Mouse (Mus musculus) thymus, postnatal 36 days (tissue): ENCODE measurements around the gene Col6a4.

ENCODE experiments used
- DNase-seq, 2 experiments: peaks; one replicate each; pipeline ENCODE4 v3.0.0; 2022; ENCODE audit warnings: mixed read lengths in 2 of 2

The Col6a4 gene

DNA sequence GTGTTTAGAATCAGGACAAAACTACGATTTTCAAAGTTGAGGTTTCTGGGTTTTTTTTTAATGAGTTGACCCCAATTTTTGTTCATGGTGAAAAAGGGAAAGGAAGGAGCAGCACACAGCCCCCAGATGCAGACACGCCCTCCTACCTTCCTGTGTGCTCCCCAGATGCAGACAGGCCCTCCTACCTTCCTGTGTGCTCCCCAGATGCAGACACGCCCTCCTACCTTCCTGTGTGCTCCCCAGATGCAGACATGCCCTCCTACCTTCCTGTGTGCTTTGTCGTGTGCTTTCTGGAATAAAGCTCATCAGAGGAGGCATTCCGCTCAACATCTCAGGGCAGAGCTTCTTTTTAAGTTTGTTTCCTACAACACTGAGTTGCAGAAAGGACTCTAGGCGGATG is 24.9 kb downstream of the Col6a4 start:
- peak in 1 of 2 experiments; percentile 14 for DNase-seq

DNA sequence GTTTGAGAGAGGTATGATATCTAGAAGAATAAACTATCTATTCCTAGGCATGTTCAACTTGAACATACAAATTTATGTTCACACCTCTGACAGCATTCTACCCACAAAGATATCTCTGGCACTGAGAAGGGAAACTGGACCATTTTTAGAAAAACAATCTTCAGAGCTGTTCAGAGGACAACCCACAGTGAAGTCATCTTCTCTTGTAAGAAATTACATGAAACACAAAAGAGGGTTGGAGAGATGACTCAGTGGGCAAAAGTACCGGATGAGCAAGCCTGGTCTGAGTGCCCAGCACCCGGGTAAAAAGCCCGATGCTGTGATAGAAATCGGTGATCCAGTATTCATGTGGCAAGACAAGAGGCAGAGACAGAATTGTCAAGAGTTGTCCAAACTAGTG is 43.1 kb downstream of the Col6a4 start:
- no peak for DNase-seq

DNA sequence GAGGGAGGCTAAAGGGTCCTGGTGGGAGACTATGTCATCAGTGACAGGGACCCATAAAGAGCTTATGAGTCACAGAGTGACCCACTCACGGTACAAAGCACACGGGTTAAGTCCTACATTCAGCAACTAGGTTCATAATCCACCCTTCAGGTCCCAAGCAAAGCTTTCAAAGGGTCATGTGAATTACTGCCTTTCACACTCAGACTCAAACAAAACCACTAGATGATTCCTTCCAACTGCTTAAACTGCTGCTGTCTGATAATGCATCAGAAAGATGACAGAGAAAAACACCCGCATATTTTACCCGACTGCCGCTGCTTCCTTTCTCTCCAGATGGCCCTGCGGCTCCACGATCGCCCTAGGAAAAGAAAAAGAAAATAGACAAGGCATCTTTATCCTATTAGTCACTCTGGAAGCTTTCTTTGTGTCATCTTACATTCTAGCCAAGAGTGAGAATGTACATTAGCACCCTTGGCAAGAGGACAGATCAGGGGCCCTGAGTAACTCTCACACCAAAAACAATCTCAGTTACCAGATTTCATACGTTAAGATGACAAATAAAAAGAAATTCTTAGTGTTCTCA is 52.6 kb downstream of the Col6a4 start:
- DNase-seq: no peak

DNA sequence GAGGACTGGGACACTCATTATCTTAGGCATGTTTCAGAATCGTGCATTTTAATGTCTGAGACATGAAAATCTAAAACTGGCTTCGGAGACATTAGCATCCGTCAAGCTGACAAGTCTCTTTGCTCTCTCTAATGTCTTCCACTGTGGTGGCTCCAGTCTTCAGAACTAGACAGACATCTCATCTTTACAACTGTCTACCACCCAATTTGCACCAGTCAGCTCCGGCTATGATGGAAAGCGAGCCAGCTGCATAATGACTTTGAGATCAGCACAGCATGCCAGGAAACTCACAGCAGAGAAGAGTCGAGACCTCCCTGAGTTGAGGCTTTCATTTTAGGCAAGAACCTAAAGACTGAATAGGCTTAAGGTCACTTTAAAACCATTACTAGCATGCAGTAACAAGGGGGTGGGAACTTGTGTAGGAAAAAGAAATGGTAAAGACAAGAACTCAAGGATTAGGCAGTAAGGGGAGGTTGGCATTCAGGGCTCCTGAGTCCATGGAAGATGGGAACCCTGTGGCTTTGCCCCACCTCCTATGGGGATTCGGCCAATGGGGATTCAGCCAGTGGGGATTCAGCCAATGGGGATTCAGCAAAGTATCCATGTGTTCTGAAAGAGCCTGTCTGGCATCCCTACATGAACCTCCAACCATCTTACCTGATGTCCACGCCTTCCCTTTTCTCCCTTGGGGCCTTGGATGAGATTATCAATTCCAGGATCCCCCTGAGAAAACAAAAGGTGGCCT is 56.5 kb downstream of the Col6a4 start:
- no peak for DNase-seq

DNA sequence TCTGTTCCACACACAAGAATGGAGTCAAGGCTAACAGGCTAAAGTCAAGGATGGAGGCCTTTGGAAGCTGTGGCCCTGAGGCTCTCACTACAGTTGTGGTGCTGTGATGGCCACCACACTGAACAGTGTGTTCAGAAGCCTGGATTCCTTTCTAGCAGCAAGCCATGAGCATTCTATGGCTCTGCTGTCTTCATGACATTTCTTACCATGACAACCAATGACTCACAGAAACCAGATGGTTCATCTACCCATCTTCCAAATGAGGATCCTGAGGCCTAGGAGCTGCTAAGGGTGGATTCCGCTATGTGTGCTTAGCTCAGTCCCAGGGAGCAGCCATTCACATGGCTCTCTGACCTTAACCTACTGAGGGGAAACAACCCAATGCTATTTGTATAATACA is 57.3 kb downstream of the Col6a4 start:
- DNase-seq: no peak

DNA sequence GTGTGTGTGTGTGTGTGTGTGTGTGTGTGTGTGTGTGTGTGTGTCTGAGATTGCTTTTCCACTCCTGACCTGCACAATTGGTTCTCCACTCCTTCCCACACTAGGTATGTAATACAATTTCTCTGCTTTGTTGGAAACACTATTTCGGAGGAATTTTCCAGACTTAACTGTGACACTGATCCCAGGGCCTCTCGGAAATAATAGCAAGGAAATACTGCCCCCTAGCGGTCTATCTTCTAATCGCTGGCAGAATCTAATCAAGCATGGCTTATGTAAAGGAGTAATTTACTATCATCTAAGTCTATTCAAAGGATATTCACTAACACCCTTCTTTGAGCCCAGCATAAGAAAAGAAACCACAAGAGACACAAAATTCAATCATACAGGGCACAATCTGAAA is 57.7 kb downstream of the Col6a4 start:
- DNase-seq: no peak

DNA sequence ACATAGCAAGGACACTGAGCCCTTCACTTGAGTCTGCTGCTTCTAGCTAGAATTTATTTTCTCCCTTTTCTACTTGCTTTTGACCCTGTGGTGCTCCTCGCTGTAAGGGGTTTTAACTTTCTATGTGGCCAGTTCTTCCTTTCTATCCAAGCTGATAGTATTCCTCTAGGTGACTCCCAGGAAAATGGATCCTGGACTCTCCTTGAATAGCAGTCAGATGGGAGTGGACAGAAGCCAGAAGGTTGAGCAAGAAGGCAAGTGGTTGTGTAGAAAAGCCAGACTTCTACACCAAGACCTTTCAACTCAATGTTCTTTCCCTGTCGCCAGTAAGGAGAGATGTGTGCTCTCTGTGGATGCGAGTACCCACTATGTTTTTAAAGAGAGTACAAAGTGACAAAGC is 80.9 kb downstream of the Col6a4 start:
- DNase-seq: no peak

DNA sequence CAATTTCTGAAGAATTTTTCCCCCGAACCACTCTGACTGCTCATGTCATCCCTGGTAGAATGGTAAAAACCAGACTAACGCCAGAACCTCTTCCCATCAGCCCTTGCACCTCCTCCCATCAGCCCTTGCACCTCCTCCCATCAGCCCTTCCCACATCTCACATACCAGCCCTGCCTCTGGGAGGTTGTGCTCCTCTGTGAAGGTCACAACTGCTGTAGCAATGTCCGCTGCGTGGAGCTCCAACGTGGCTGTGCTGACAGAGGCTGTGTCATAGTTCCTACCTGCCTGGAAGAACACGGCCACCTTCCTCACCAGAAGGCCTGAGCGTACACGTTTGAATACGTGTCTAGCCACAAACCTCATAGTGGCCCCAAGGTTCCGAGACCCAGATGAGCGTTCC is 83.4 kb downstream of the Col6a4 start:
- DNase-seq: no peak

DNA sequence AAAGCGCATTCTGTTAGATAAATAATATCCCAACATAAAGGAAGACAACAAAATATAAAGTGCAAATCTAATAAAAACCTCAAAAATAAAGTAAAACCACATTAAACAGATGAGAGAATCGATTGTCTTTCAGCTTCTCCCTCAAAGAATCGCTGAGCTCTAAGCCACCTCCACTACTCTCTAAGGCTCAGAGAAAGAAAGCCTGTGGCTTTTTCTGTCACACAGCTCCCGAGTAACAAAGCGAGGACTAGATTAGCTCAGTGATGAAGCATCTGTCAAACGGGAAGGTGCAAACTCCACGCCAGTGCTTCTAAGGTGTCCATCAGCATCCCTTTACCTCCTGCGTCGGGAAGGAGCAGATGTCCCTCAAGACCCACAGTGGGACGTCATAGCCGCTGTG is 98.6 kb downstream of the Col6a4 start:
- no peak for DNase-seq

DNA sequence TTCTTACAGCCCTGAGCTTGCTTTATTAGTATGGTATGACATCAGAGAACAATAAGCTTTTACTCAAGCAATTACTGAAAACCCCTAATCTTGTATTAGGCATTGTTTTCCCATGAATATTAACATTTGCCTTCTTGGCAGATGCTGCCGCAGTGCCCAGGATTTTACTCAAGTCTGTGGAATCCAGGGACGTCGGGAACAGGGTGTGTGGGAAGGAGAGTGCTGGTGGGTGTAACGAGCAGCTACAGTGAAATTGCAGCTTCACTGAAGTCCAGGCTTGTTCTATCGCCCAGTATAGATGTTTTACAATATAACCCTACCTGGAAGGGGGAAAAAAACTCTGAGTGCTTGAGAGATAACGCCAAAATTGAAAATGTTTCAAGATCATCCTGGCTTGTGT is 104.2 kb downstream of the Col6a4 start:
- DNase-seq: no peak

DNA sequence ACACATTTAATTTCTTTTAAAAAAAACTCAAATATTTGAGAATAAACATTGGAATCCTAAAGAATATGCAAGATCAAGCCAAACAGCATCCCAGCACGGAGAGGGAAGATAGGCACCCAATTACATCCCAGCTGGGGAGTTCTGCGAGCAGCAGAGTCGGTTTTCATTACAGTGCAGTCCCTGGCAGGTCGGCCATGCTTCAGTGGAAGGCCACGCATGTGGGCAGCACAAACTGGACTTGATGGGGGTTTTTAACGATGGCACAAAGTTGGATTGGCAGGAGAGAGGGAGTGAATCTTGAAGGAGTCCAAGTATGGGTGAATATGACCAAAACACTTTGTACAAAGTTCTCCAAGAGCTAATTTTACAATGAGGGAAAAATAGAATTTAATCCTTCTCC is 106.5 kb downstream of the Col6a4 start:
- no peak for DNase-seq

DNA sequence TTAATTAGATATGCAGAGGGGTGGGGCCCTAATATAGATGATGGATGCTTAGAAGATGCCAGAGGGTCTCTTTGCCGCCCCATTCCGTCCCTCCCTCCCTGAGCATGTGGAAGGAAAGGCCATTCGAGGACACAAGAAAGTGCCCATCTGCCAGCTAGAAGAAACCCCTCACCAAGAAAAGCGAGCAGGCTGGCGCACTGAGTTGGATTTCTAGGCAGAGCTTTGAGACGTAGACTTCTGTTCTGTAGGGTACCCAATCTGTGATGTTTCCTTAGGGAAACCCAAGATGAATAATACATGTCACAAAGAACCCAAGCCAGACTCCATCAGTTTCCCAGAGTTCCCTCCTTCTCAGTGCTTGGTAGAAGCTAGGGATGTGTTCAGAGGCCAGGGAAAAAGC is 107.1 kb downstream of the Col6a4 start:
- no peak for DNase-seq

DNA sequence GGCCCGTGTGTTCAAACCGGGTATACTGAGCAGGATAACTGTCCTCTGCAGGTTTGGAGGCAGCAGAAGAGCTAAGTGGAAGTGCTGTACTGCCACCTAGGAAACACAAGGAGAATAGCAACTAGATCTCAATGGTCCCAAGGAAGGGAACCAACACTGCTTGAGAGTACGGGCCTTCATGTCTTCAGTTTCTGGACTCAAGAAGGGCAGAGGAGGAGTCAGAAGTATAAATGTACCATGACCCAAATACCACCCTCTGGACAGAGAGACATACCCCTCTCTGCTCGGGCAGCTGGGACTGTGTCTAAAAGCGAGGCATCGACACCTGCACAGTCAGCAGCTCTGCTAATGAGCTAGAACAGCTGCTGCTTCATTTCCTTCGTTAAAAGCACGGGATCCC is 108.5 kb downstream of the Col6a4 start:
- no peak for DNase-seq

DNA sequence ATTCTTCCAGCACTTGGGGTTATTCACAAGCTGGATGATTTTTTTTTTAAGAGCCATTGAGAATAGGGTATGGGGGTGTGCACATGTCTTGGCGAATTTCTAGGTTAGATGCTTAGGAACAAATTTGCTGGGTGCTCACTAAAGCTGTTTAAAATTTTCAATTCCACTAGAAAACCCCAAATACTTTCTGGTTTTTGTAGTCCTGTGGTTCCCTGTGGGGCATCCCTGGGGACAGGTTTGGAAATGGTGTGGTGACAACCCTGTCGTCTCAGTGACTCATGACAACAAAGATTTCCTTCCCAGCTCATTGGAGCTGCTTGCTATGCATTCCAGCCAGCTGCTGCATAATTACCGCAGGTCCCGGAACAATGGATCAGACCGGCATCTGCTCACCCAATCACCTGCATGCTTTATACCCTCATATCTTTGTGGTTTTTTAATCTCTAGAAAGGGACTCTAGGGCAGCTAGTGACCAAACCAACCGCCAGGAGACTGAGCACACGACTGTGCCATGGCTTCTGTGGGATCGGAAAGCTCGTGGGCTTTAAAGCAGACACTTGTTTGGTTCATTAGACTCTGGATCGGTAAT is 111.6 kb downstream of the Col6a4 start:
- DNase-seq: no peak

DNA sequence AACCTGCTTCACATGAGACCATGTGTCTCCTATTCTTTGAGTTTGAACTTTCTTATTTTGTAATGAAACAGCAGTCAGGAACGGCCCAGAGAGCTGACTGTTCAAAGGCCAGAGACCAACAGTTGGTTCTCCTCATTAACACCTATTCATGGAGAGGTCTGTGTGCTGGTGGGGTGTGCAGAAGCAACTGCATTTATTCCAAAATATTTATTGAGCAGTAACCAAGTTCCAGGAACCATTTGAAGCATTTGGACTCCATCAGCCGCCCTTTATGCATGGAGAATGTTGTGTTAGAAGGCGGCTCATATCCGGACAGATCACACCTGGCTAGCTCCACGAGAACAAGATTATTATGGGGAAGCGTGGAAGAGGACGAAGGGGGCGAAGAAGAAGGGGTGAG is 118.1 kb downstream of the Col6a4 start:
- no peak for DNase-seq

DNA sequence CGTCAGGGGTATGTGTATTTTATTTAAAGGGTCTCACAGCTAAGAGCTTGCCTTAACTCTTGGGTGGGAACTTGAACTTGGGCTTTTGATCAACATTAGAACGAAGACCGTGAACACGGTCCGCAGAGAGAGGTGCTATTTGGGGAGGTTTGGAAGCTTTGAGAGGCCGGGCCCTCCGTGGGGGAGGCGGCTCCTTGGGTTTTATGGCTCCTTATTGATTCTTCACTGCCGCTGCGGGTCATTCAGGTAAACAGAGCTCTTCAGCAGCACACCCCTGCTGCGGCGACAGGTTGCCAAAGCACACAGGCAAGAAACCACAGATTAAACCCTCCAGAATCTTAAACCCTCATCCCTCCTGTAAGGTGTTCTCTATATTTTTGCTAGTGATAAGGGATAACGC is 119.7 kb downstream of the Col6a4 start:
- DNase-seq: no peak

DNA sequence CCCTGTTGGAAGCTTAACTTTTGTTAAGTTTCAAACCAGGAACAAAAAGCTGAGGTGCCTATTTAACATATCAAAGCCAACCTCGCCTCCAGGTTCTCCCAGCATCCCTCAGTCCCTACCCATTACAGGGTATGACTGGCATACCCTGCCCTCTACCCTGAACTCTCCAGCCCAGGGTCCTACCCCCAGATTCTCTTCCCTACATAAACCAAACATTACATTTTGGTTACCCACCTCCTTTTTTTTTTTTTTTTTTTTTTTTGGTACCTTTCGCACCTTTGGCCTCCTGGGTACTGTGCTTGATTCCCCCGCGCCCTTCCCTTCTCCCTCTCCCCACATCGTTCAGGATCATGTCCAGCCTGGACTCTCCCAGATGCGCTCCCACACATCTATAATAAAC is 120.3 kb downstream of the Col6a4 start:
- DNase-seq: no peak

DNA sequence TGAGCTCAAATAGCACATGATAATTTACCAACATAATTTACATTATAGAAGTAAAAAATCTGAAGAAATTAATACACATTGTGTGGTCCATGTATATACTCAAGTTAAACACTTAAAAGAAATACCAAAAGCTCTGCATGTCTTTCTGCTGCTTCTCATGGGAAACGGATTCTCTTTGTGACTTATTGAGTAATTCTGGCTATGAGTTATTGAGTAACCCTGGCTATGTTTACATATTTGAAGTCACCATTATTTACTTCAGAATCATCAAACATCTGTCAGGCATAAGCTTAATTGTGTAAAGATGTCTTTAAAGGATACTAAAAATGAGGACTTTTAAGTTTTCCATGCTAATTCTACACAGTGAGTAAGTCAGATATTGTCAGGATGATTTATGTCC is 122.8 kb downstream of the Col6a4 start:
- DNase-seq: no peak

DNA sequence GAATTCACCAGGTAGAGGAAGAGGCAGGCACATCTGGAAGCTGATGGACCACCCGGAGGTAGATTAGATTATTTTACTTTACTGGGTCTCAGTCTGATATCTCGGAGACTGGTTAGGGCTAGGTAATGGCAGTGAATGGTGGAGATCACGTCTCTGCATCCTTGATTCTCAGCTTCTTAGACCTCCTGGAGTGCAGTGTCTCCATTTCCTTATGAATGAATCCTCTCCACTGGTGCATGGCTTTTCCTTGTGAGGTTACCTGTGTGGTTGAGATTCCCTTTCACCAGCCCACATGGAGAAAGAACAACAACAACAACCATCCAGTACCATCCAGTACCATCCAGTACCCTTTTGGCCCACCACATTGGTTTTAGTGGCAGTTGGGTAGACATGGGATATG is 124.6 kb downstream of the Col6a4 start:
- no peak for DNase-seq

DNA sequence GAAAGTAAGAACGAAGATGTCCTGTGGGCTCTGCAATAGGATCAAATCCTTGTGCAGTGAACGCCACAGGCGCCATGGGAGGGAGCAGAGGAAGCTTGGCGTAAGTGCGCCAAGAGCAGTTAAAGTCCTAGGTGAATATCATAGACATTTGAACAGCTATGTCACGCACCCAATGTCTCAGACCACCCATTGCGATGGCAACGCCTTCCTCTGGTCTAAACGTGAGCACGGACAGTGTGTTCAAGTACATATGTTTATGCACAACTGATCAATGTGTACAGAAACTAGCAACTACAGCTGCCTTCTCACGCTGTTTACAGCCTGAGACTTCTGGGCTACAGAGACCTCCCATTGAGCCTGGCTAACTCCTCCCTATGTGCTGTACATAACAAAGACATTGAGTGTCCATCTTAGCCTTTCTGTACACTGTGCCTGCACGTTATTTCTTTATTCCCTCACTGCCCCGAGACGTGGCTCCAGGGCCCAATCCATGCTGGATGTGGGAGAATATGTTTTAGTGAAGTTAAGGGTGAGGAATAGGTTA is 125.2 kb downstream of the Col6a4 start:
- DNase-seq: no peak

DNA sequence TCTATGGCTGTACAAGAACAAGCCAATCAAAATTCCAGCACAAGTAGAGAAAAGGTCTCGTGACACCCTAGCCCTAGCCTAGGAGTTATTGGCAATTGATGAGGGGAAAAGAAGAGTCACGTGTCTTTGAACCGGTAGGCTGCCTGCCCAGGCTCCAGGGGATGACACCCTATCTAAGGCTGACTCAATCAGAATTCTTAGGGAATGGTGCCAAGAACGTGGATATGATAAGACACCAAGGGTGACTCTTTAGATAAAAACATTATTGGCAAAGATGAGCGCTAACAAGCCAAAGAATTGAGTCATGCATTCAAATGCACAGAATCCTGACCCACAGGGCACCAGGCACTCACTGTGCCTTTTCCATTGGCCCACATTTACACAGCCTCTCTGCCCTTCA is 125.7 kb downstream of the Col6a4 start:
- no peak for DNase-seq

DNA sequence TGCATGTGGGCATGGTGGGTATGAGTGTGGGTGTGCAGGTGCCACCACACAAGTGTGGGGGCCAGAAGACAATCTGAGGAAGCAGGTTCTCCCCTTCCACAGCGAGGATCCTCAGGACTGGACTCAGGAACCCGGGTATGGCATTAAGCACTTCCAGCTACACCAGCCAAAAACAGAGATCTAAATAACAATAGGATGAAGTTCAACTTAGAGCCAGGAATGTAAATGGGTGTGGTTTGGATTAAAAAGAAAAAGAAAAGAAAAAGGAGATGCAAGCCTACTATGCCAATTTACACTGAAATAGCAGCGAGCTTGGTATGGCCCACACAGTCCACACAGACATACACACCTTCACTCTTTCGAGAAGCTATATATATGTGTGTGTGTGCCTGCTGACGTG is 128.6 kb downstream of the Col6a4 start:
- no peak for DNase-seq

DNA sequence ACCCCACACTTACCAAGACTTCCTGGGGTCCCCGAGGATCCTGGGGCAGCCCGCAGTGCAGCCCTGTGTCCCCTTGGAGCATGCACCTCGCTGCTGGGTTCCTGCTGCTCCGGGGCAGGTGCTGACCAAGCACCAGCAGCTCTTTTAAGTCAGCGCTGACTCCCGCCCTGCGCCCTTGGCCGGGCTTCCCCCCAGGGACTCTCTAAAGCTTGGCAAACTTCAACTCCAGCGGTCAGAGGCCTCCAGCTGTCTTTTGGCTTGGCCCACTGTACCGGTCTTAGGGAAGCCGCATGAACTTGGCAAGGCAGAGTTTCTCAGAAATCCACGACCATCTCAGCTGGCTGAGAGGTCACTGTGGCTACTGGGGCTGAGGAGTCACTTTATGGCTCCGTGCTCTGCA is 136.1 kb downstream of the Col6a4 start, which contains the start of gene Col6a5:
Col6a5 (minus strand) TSS at position 111 of the 400 bp plus-strand sequence.
- DNase-seq: no peak

DNA sequence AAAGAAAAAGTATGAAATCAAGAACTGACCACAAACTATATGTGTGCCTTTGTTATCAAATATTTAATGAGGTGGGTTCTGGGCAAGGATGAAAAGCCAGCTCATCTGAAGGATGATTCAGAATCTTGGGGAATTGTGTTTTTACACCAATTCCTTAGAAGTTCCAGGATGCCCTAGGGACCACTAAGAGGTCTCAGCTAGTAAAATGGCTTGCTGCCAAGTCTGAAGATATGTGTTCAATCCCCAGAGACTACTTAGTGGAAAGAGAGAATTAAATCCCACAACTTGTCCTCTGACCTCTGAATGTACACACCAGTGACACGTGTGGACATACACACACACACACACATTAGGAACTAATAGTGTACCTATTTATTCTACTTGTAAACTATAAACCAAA is 137.5 kb downstream of the Col6a4 start:
- DNase-seq: no peak
